Mouse (Mus musculus) duodenum, adult 2 months (tissue): ENCODE data around the gene Ifit1bl2. TPM values are rescaled to one million over a fixed set of nuclear protein-coding genes. Genes with fewer than 3 reads are reported as not detected.

Experiments used
- polyA plus RNA-seq: library from polyadenylated mRNA; depleted of rRNA; stranded (reverse); fragments of >200 nt; gene quantifications from 2 replicates; pipeline ENCODE4 v1.2.3, GENCODE M21; 2012; ENCODE audit warnings: low replicate concordance; rRNA removed

Gene Ifit1bl2
- polyA plus RNA-seq: 1.3 and 2.3 TPM in 2 replicates

GRCm38 (mm10) chr19:34640623-34641022, at the start of gene Ifit1bl2, which contains the start of gene Ifit1:
Gene Ifit1bl2 (minus strand): TSS chr19:34640743.
Gene Ifit1 (plus strand): TSS chr19:34640871.

GRCm38 (mm10) chr19:34607237-34608051, 33.1 kb downstream of the Ifit1bl2 start, which contains the start of gene Ifit3b:
Gene Ifit3b (plus strand): TSS chr19:34607970.

GRCm38 (mm10) chr19:34601888-34602287, 38.7 kb downstream of the Ifit1bl2 start, which contains the start of gene Ifit1bl1:
Gene Ifit1bl1 (minus strand): TSS chr19:34601956.

GRCm38 (mm10) chr19:34583126-34583766, 57.3 kb downstream of the Ifit1bl2 start, which contains the start of gene Ifit3:
Gene Ifit3 (plus strand): TSS chr19:34583531.

Other genes starting within 250 kb of the Ifit1bl2 start
- gene Ch25h, start 165.6 kb downstream of the Ifit1bl2 start, polyA plus RNA-seq: 7.0 and 8.7 TPM in 2 replicates
- 14.6 and 22.6 TPM in 2 replicates for gene Lipa, start 113.3 kb downstream of the Ifit1bl2 start, polyA plus RNA-seq
- 0.07 and 0.08 TPM in 2 replicates for gene Ifit2, start 90.0 kb downstream of the Ifit1bl2 start, polyA plus RNA-seq
- 0.28 and 0.59 TPM in 2 replicates for gene Ifit3, start 57.2 kb downstream of the Ifit1bl2 start, polyA plus RNA-seq
- gene Ifit1bl1, start 38.8 kb downstream of the Ifit1bl2 start, polyA plus RNA-seq: 1.1 and 3.6 TPM in 2 replicates
- 0.15 and 0.31 TPM in 2 replicates for gene Ifit3b, start 32.8 kb downstream of the Ifit1bl2 start, polyA plus RNA-seq
- 0.90 and 8.1 TPM in 2 replicates for gene Ifit1, start 128 bp upstream of the Ifit1bl2 start, polyA plus RNA-seq
- 0.31 and 2.3 TPM in 2 replicates for gene Slc16a12, start 106.5 kb upstream of the Ifit1bl2 start, polyA plus RNA-seq
- gene Pank1, start 238.7 kb upstream of the Ifit1bl2 start, polyA plus RNA-seq: 1.1 and 1.3 TPM in 2 replicates